Mouse (Mus musculus): Measurements from ENCODE around the gene Oas2.

Gene Oas2

GRCm38 (mm10) chr5:120712721-120713120 is 36.9 kb downstream of the Oas2 start:
- H3K36me3 ChIP-seq (ENCODE audit: control insufficient read depth, insufficient read depth, low read length, poor library complexity, severe bottlenecking): no peaks in the 10 kb centered on the region; the same call in 1 of the 2 replicates
- DNase-seq (ENCODE audit: low read depth, low spot score): no peak
- H3K27me3 ChIP-seq (ENCODE audit: control insufficient read depth, insufficient read depth, low read length, poor library complexity, severe bottlenecking): no peaks in the 10 kb centered on the region

GRCm38 (mm10) chr5:120711827-120712226 is 37.8 kb downstream of the Oas2 start, which contains the start of gene Dtx1:
Dtx1 (minus strand) TSS chr5:120711927.
- H3K36me3 ChIP-seq (ENCODE audit: control insufficient read depth, insufficient read depth, low read length, poor library complexity, severe bottlenecking): no peaks in the 10 kb centered on the region; the same call in 1 of the 2 replicates
- DNase-seq (ENCODE audit: low read depth, low spot score): no peak
- no peaks in the 10 kb centered on the region for H3K27me3 ChIP-seq (ENCODE audit: control insufficient read depth, insufficient read depth, low read length, poor library complexity, severe bottlenecking)

DNA sequence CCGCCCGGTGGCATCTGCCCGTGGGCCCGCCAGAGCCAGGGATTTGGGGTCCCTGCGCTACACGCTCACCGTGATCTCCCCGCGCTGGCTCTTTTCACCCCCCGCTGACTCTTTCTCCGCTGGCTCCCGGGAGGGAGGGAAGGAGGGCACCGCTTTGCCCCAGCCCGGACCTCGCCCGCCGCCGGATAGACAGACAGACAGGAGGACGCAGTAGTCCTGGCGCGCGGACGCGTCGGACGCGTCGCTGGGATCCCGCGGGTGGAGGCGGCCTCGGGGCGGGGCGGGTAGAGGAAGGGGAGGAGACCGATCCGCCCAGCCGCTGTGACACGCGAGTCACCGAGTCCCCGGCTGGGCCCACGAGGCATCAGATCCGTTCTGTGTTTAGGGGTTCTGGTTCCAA is 38.2 kb downstream of the Oas2 start:
- Histone ChIP-seq H3K36me3 (ENCODE audit: control insufficient read depth, insufficient read depth, low read length, poor library complexity, severe bottlenecking) (no peaks in the 10 kb centered on the region; the same call in 1 of the 2 replicates), H3K27me3 (ENCODE audit: control insufficient read depth, insufficient read depth, low read length, poor library complexity, severe bottlenecking) (no peaks in the 10 kb centered on the region)
- DNase-seq (ENCODE audit: low read depth, low spot score): peak; percentile 85

DNA sequence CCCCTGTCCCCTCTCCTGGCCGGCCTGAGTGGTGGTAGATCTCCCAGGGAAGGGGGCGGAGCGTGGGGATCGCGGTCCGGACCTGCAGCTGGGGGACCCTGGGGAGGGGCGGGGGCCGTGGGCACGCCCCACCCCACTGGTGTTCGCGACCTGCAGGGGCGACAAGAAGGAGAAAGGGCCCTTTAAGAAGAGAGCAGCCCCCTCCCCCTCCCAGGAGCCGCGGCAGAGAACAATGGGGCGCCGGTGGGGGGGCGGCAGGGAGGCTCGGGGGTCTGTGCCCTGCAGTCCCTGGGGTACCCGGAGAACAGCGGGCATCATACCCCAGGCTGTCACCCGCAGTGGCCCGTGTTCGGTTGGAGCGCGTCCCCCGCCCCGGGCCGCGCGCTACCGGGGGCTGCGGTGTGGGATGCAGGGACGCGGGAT is 38.8 kb downstream of the Oas2 start:
- Histone ChIP-seq H3K36me3 (ENCODE audit: control insufficient read depth, insufficient read depth, low read length, poor library complexity, severe bottlenecking) (no peaks in the 10 kb centered on the region; the same call in 1 of the 2 replicates), H3K27me3 (ENCODE audit: control insufficient read depth, insufficient read depth, low read length, poor library complexity, severe bottlenecking) (no peaks in the 10 kb centered on the region)
- DNase-seq (ENCODE audit: low read depth, low spot score): no peak

- Histone ChIP-seq H3K36me3 (ENCODE audit: control insufficient read depth, insufficient read depth, low read length, poor library complexity, severe bottlenecking) (no peaks in the 10 kb centered on the region; the same call in 1 of the 2 replicates), H3K27me3 (ENCODE audit: control insufficient read depth, insufficient read depth, low read length, poor library complexity, severe bottlenecking) (no peaks in the 10 kb centered on the region)
- peak; percentile 37 for DNase-seq (ENCODE audit: low read depth, low spot score)
These were observed 39.4 kb downstream of the Oas2 start for GRCm38 (mm10) chr5:120710161-120710825.

- peak; percentile 82 for DNase-seq (ENCODE audit: low read depth, low spot score)
- no peaks in the 10 kb centered on the region for H3K27me3 ChIP-seq (ENCODE audit: control insufficient read depth, insufficient read depth, low read length, poor library complexity, severe bottlenecking)
- no peaks in the 10 kb centered on the region; the same call in 1 of the 2 replicates for H3K36me3 ChIP-seq (ENCODE audit: control insufficient read depth, insufficient read depth, low read length, poor library complexity, severe bottlenecking)
These were observed 42.7 kb downstream of the Oas2 start for GRCm38 (mm10) chr5:120706976-120707375.

GRCm38 (mm10) chr5:120706541-120706940 is 43.1 kb downstream of the Oas2 start:
- no peaks in the 10 kb centered on the region for H3K27me3 ChIP-seq (ENCODE audit: control insufficient read depth, insufficient read depth, low read length, poor library complexity, severe bottlenecking)
- peak; percentile 79 for DNase-seq (ENCODE audit: low read depth, low spot score)

DNA sequence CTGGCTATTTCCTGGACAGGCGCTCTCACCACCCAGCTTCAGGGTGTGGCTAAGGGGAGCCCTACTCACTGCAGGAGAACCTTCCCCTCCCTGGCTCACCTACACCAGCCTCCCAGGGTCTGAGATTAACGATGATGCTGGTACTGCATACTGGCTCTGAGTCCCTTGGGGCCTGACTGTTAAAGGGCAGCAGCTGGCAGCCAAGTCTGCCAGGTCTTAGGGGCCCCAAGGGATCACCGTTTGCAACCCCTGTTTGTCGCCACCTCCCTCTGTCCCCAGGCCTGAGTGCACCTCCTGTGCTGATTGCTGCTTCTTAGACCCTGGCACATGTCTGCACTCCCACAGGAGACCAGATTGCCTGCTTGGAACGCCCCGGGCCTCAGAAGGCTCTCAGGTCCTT is 45.2 kb downstream of the Oas2 start:
- Histone ChIP-seq H3K36me3 (ENCODE audit: control insufficient read depth, insufficient read depth, low read length, poor library complexity, severe bottlenecking) (no peaks in the 10 kb centered on the region; the same call in 1 of the 2 replicates), H3K27me3 (ENCODE audit: control insufficient read depth, insufficient read depth, low read length, poor library complexity, severe bottlenecking) (no peaks in the 10 kb centered on the region)
- DNase-seq (ENCODE audit: low read depth, low spot score): peak; percentile 79

More at GRCm38 (mm10) chr5:120706541-120706940, 43.1 kb downstream of the Oas2 start:
- no peaks in the 10 kb centered on the region; the same call in 1 of the 2 replicates for H3K36me3 ChIP-seq (ENCODE audit: control insufficient read depth, insufficient read depth, low read length, poor library complexity, severe bottlenecking)

- Histone ChIP-seq H3K36me3 (ENCODE audit: control insufficient read depth, insufficient read depth, low read length, poor library complexity, severe bottlenecking) (no peaks in the 10 kb centered on the region), H3K27me3 (ENCODE audit: control insufficient read depth, insufficient read depth, low read length, poor library complexity, severe bottlenecking) (no peaks in the 10 kb centered on the region)
- DNase-seq (ENCODE audit: low read depth, low spot score): no peak
These were observed 46.0 kb downstream of the Oas2 start for GRCm38 (mm10) chr5:120703660-120704059.

- no peaks in the 10 kb centered on the region for H3K36me3 ChIP-seq (ENCODE audit: control insufficient read depth, insufficient read depth, low read length, poor library complexity, severe bottlenecking)
- no peak for DNase-seq (ENCODE audit: low read depth, low spot score)
- H3K27me3 ChIP-seq (ENCODE audit: control insufficient read depth, insufficient read depth, low read length, poor library complexity, severe bottlenecking): no peaks in the 10 kb centered on the region
These were observed 46.7 kb downstream of the Oas2 start for GRCm38 (mm10) chr5:120702969-120703368.

GRCm38 (mm10) chr5:120702421-120702820 is 47.2 kb downstream of the Oas2 start:
- no peaks in the 10 kb centered on the region for H3K27me3 ChIP-seq (ENCODE audit: control insufficient read depth, insufficient read depth, low read length, poor library complexity, severe bottlenecking)
- no peaks in the 10 kb centered on the region for H3K36me3 ChIP-seq (ENCODE audit: control insufficient read depth, insufficient read depth, low read length, poor library complexity, severe bottlenecking)
- no peak for DNase-seq (ENCODE audit: low read depth, low spot score)

- no peaks in the 10 kb centered on the region for H3K27me3 ChIP-seq (ENCODE audit: control insufficient read depth, insufficient read depth, low read length, poor library complexity, severe bottlenecking)
- DNase-seq (ENCODE audit: low read depth, low spot score): no peak
- no peaks in the 10 kb centered on the region; the same call in 1 of the 2 replicates for H3K36me3 ChIP-seq (ENCODE audit: control insufficient read depth, insufficient read depth, low read length, poor library complexity, severe bottlenecking)
These were observed 48.5 kb downstream of the Oas2 start for GRCm38 (mm10) chr5:120700996-120701790.

DNA sequence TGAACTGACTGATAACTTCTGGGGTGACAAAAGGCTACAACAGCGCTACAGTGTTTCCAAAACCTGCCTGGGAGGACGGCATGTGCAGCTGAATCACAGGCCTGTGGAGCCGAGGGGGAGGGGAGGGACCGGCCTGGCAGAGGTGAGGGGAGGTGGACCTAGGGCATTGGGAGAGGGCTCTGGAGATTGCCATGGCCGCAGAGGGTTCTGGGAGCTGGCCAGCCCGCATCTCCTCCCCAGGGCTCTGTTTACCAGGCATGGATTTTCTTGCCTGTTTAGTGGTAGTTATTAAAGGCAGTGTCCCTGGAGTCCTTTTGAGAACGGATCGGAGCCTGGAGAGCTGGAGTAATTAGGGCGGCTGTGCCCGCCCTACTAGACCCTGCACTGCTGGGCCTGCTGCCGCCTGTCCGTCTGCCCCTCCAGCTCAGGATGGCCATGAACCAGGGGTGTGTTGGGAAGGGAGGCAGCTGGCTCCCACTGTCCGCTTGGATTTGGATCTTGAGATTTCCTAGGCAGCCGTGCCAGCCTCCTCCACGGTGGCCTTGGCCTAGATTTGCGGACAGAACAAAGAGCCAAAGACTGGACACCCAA is 50.8 kb downstream of the Oas2 start:
- H3K27me3 ChIP-seq (ENCODE audit: control insufficient read depth, insufficient read depth, low read length, poor library complexity, severe bottlenecking): no peaks in the 10 kb centered on the region
- H3K36me3 ChIP-seq (ENCODE audit: control insufficient read depth, insufficient read depth, low read length, poor library complexity, severe bottlenecking): no peaks in the 10 kb centered on the region; the same call in 1 of the 2 replicates
- no peak for DNase-seq (ENCODE audit: low read depth, low spot score)

DNA sequence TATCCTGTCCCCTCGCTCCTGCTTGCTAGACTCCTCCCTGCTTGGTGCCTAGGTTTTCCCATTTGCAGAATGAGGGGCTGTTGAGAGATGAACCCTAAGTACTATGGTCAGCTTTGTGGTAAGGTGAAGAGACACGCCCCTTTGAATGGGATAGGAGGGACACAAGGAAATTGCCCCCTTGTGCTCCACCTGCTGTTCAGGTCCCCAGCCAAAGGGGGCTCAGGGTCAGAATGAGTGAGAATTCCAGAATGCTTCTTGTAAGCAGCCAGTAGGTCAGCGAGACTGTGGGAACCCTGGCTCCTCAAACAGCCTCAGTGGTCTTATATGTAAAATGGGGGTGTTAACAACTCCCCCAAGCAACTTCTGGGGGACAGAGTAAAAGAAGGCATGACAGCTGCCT is 51.5 kb downstream of the Oas2 start:
- Histone ChIP-seq H3K27me3 (ENCODE audit: control insufficient read depth, insufficient read depth, low read length, poor library complexity, severe bottlenecking) (no peaks in the 10 kb centered on the region), H3K36me3 (ENCODE audit: control insufficient read depth, insufficient read depth, low read length, poor library complexity, severe bottlenecking) (no peaks in the 10 kb centered on the region; the same call in none of the 2 replicates)
- no peak for DNase-seq (ENCODE audit: low read depth, low spot score)

DNA sequence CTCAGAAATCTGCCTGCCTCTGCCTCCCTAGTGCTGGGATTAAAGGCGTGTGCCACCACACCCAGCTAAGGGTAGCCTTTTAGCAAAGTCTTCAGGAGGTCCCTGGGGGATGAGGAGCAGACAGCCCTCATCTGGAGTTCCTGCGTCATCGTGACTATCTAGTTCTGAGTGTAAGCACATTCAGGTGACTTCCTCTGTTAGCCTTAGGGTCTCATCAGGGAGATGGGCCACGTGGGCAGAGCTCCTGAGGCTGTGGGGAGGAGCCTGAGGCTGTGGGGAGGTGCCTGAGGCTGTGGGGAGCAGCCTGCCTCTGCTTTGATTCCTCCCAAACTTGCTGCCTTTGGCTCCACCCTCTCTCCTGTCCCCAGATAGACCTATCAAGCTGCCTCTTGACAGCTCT is 52.8 kb downstream of the Oas2 start:
- peak; percentile 94 for DNase-seq (ENCODE audit: low read depth, low spot score)
- H3K27me3 ChIP-seq (ENCODE audit: control insufficient read depth, insufficient read depth, low read length, poor library complexity, severe bottlenecking): no peaks in the 10 kb centered on the region

More for the DNA sequence above, 52.8 kb downstream of the Oas2 start:
- H3K36me3 ChIP-seq (ENCODE audit: control insufficient read depth, insufficient read depth, low read length, poor library complexity, severe bottlenecking): no peaks in the 10 kb centered on the region; the same call in none of the 2 replicates
